Mouse (Mus musculus) layer of hippocampus, adult 9-11 months (tissue): ENCODE data around the gene Hist1h4k.
"Not testable (repeated sequence)": the region's sequence is repeated elsewhere in the genome, so short reads cannot be mapped to it uniquely, and the experiment has no call there.

Experiments
- DNase-seq: peaks from one replicate; pipeline ENCODE4 v3.0.0; 2022

Hist1h4k gene

GRCm38 (mm10) chr13:21754294-21755001 is 4.1 kb upstream of the Hist1h4k start:
- DNase-seq = not testable (repeated sequence)

GRCm38 (mm10) chr13:21753524-21754285 is 3.4 kb upstream of the Hist1h4k start, which contains the start of the genes Hist1h2ak and Hist1h2bn:
Gene Hist1h2ak (minus strand): TSS chr13:21753827.
Gene Hist1h2bn (plus strand): TSS chr13:21754123.
- peak; percentile 90 for DNase-seq

DNA sequence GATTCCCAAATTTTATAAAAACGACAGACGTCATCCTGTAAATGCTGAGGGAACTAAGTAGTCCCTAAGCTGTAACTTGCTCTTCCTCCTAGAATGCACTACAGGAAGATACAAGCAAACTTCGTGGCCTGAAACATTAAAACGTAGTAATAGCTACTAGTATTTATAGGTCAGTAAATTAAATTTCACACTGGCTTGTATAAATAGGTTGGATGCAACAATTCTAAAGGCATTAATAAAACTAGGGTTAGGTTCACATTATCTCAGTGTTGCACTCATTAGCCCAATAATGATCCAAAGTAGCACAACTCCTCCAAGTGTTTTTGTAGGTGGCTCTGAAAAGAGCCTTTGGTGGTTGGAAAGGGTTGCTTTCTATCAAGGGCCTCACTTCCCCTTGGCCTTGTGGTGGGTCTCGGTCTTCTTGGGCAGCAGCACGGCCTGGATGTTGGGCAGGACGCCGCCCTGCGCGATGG is 2.8 kb upstream of the Hist1h4k start:
- no peak for DNase-seq

DNA sequence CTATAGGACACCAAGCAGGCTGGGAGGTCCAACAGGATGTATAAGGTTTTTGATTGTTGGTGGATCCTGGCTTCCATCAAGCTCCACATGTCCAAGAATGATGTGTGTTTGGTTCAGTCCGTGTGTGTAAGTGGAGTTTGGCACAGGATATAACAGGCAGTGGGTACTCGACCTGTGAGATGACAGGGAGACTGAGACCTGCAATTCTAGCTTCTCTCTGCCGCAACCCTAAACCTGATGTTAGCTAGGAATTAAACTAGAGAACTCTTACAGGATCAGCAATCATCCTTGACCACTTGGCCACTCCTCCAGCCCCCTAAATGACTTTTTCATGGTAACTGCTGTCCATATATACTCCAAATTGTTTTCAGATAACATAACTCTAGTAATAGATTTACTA is 2.1 kb upstream of the Hist1h4k start:
- no peak for DNase-seq

DNA sequence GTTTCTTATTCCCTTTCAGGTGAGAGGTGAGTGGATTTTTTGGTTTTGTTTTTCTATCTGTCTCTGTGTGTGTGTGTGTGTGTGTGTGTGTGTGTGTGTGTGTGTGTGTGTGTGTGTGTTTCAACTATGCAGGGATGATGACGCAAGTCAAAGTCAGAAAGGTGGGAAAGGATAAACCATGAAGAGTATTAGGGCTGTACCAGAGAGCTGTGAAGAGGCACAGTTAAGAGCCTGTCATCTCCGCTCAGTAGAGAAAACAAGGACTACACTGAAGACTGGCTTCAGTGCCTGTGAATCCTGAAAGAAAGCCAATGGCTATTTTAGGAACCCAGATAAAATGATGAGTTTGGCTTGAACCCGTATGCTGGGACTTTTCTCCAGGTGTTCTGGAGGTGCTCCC is 1.5 kb upstream of the Hist1h4k start:
- no peak for DNase-seq

DNA sequence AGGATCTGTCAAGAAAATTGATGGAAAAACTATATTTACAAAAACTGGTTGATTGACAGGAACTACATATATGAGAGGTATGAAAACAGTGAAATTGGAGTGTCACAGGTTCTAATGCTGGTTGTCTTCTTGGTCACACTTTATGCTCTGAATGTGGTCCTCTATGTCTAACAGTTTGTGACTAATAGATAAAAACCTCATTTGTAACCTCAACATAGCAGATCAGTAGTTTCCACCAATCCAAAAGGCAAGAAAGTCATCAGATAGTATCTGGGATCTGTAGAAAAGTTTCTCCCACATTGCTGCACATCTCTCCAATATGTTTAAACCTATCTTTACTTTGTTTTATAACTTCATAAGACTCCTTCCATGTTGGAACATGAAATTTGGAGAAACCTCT is 1.1 kb upstream of the Hist1h4k start:
- no peak for DNase-seq

DNA sequence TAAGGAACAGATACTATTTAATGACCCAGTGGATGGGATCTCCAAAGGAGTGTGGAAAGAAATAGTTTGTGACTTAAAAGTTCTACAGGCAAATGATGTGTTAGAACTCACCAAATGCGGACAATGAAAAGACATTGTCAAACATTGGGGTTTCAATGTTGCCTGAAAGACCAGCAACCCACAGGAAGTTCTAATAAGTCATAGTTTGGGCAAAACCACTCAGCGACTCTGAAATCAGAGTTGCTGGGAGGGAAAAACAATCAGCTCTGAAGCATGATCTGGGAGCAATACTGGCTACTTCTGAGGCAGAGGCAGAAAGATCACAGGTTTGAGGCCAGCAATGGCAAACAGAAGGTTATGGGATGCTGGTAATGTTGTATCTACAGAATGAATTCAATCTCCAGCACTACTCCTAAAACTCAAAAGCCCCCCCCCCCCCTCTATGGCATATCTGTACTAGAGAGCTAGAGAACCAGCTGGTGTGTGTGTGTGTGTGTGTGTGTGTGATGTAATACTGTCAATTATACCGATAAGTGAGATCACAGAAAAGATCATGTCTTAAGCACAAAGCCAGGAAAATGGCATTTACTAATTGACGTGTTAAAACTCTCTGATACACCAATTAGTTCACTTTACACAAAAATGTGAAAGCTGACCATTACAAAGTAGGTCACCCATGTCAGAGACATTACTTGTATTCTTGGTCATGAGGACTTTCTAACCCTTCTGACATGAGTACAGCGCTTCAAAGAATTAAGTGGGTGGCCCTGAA is 732 bp downstream of the Hist1h4k start:
- no peak for DNase-seq

- no peak for DNase-seq
Observed at GRCm38 (mm10) chr13:21745006-21745405, 5.3 kb downstream of the Hist1h4k start.

GRCm38 (mm10) chr13:21734906-21735767 is 15.2 kb downstream of the Hist1h4k start, which contains the start of gene Hist1h4j:
Gene Hist1h4j (plus strand): TSS chr13:21735064.
- DNase-seq = peak; percentile 82

- DNase-seq = peak; percentile 70
Observed at GRCm38 (mm10) chr13:21734010-21734905, 16.0 kb downstream of the Hist1h4k start.

- DNase-seq = no peak
Observed at GRCm38 (mm10) chr13:21733466-21733865, 16.8 kb downstream of the Hist1h4k start.

DNA sequence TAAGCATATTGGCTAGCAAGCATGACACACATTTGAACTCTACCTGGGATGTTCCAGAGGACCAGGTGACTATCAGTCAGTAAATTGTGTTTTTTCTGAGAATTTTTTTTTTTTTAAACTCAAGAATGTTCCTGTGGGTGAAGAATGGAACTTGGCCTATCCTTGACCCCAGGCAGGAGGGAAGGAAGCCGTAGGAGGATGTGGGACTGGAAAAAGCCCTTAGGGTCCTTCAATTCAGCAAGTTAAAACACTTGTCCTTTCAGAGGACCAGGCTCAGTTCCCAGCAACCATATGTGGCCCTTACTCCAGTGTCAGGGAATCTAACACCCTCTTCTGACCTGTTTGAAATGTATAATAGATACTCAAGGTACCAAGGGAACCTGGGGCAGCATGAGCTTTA is 20.8 kb downstream of the Hist1h4k start:
- DNase-seq = no peak

- DNase-seq = no peak
Observed at GRCm38 (mm10) chr13:21727948-21728572, 22.2 kb downstream of the Hist1h4k start.

- DNase-seq = no peak
Observed at GRCm38 (mm10) chr13:21722993-21723836, 27.1 kb downstream of the Hist1h4k start.

GRCm38 (mm10) chr13:21722373-21722925 is 27.9 kb downstream of the Hist1h4k start:
- no peak for DNase-seq

GRCm38 (mm10) chr13:21721757-21722372 is 28.4 kb downstream of the Hist1h4k start, which contains the start of gene Hist1h2bm:
Gene Hist1h2bm (plus strand): TSS chr13:21722044.
- DNase-seq = peak; percentile 75

- DNase-seq = not testable (repeated sequence)
Observed at GRCm38 (mm10) chr13:21721107-21721756, 29.1 kb downstream of the Hist1h4k start.
